Mouse (Mus musculus) spleen, postnatal 36 days (tissue): Measurements from ENCODE around the gene Vdr.

Experiments
- DNase-seq, 2 experiments: peaks; one replicate each; pipeline ENCODE4 v3.0.0; 2022; ENCODE audit warnings: low spot score in 2 of 2, mixed read lengths in 1 of 2

Vdr gene

DNA sequence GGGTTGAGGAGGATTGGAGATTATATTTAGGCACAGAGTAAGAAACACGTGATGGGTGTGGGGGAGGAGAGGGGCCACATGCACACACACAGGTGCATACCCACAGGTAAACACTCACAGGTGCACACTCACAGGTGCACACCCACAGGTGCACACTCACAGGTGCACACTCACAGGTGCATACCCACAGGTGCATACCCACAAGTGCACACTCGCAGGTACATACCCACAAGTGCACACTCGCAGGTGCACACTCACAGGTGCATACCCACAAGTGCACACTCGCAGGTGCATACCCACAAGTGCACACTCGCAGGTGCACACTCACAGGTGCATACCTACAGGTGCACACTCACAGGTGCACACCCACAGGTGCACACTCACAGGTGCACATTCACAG is 100.0 kb downstream of the Vdr start:
- DNase-seq, result no peak

DNA sequence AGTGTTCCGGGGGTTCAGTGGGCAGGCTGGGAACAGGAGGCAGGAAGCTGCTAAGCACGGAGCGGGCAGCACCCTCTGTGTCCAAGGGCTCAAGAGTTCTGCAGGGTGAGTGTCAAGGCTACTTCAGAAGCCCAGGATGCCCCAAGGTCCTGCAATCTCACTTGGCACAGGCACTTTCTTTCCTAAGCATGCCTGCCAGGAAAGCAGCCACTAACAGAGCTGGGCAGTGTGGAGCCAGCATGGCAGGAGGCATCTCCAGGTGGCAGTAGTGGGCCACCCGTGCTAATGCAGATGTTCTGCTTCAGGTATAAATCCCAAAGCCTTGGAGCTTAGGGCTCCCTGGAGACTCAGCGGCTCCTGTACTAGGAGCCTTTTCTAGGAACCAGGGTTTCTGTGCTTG is 100.5 kb downstream of the Vdr start:
- no peak for DNase-seq

DNA sequence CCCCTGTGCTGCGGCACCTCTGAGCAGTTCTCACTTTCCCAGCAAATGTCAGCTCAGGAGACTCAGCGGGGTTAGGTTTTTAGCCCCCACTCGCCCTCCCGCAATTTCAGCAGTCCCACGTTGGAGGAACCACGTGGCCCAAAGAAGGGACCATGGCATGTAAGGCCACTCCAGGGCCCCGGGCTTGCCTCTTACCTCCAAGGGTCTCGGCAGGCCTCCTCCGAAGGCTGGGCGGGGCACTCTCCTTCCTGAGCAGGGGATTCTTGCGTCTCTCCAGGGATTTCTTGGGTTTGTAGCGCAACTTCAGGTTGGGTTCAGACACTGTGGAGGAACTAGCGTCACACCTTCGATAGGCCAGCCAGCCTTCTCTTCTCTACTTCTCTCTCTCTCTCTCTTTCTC is 101.2 kb downstream of the Vdr start:
- DNase-seq, result no peak

DNA sequence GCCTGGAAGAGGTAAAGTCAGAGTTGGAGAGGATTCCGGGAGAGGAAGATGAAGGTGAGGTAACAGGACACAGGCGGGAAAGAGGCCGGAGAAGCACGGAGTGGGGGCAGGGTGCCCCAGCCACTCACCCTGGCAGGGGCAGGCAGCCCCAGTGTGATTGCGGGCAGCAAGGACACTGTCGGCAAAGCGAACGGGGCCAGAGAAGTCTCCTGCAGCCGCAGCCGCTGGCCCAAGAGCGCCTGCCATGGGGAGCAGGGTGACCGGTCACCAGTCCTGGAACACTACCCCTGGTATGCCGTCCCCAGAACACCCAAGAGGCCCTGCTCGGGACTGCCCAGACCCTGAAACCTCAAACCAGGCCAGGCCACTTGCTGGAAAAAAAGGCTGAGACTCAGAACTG is 101.9 kb downstream of the Vdr start:
- DNase-seq, result no peak

DNA sequence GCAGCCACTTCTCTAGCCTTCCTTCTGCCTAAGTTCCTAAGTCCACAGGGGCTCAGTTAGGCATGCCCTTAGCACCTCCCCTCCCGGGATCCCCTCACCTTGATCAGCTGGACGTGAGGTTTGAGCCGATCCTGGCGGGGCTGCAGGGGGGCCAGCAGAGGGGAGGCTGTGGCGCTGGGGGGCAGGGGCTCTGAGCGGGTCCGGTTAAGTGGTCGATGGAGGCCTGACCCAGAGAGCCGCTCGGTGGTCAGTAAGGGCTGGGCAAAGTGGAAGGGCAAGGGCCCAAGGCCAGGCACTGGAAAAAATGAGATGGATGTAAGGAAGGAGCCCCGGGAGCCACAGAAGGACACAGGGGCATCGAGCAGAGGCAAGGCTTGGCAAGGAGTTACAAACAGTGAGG is 102.6 kb downstream of the Vdr start:
- DNase-seq, result no peak
